Mouse (Mus musculus) stomach, embryonic 16.5 days (tissue): Measurements from ENCODE around the gene Gpc6. TPM values are rescaled to one million over a fixed set of nuclear protein-coding genes. Genes with fewer than 3 reads are reported as not detected.

Source experiments
- ATAC-seq: fragments of 200-750 bp; cut with Nextera tagmentation; 2 replicates; pipeline ENCODE4 v1.8.0; 2017; ENCODE audit warnings: moderate number of reproducible peaks, moderate TSS enrichment; ENCODE audit not compliant: insufficient read depth, low FRiP score
- H3K27ac ChIP-seq: fragments of 300-500 bp; sonication (generic); 2 replicates; pipeline ENCODE4 v1.5.1; 2014; ENCODE audit warnings: low read length
- H3K27me3 ChIP-seq: fragments of 300-500 bp; sonication (generic); 2 replicates; pipeline ENCODE4 v1.6.1; 2014; ENCODE audit warnings: low read length, control low read depth, mixed read lengths; ENCODE audit not compliant: control insufficient read depth, insufficient read depth
- H3K36me3 ChIP-seq: fragments of 300-500 bp; sonication (generic); 2 replicates; pipeline ENCODE4 v1.6.1; 2014; ENCODE audit warnings: low read length; ENCODE audit not compliant: control insufficient read depth, insufficient read depth
- H3K4me1 ChIP-seq: fragments of 300-500 bp; sonication (generic); 2 replicates; pipeline ENCODE4 v1.6.1; 2014; ENCODE audit warnings: low read length, control low read depth, mixed read lengths; ENCODE audit not compliant: control insufficient read depth, insufficient read depth
- H3K4me2 ChIP-seq: fragments of 300-500 bp; sonication (generic); 2 replicates; pipeline ENCODE4 v1.6.1; 2014; ENCODE audit warnings: low read depth, low read length, mixed read lengths
- H3K4me3 ChIP-seq: fragments of 300-500 bp; sonication (generic); replicated peaks from 2 replicates; pipeline ENCODE4 v1.5.1; 2014; ENCODE audit warnings: mild to moderate bottlenecking, low read length
- H3K9ac ChIP-seq: fragments of 300-500 bp; sonication (generic); 2 replicates; pipeline ENCODE4 v1.6.1; 2014; ENCODE audit warnings: low read length
- H3K9me3 ChIP-seq: fragments of 300-500 bp; sonication (generic); replicated peaks from 2 replicates; pipeline ENCODE4 v1.6.1; 2016; ENCODE audit warnings: low read length, control low read depth; ENCODE audit not compliant: control insufficient read depth
- WGBS: fragments of 180-500 bp; shearing (Covaris S2); extraction: QIAGEN DNeasy Blood & Tissue Kit; methylation state at CpG from one replicate; pipeline ENCODE4 v1.1.7; 2014; 5-methylcytosine and 5-hydroxymethylcytosine counted together
- polyA plus RNA-seq: library from polyadenylated mRNA; unstranded; fragments of >200 nt; fragmentation: Nextera tagmentation; extraction: Ambion mirVana; gene quantifications from 2 replicates; pipeline ENCODE4 v1.2.1, GENCODE M21; 2015

The Gpc6 gene
- polyA plus RNA-seq, 1 experiment from 2014 or later = 46.7 TPM

DNA sequence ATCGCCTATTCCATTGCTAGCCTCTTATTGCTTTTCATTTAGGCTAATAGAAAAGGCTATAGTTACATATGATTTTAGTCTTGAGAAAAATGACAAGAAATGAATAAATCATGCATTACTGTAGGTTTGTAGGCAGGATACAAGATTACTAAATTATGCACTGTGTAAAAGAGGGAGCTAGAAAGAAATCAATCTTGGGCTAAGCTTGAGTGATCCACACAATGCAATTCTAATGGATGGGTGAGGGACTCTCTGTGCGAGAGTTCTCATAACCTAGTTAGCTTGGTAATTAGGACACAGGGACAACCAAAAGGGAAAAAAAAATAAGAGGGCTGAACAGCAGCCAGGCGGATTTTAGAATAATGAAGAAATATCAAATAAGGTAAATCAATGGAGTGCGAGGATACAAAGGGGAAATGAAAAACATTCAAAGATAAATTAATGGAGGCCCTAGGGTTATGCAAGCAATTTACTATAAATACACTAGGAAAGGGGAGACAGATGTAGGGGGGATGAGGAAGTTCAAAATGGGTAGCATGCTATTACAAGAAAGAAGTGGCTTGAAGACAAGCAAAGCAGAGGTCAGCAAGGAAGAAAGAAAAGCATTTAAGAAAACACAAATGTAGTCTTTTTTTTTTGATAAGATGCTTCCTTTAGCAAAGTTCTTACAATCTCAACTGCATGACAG lies 835.9 kb downstream of the Gpc6 start:
- no peak overlapping the region for H3K27ac ChIP-seq
- no peak overlapping the region for H3K4me2 ChIP-seq
- no peaks in the 10 kb centered on the region for H3K4me1 ChIP-seq
- H3K36me3 ChIP-seq = no peaks in the 10 kb centered on the region
- WGBS = 62% methylated on average over 4 of the region's 4 CpGs
- H3K4me3 ChIP-seq = no peak overlapping the region
- no peak for ATAC-seq
- H3K9ac ChIP-seq = no peak overlapping the region
- no peaks in the 10 kb centered on the region for H3K9me3 ChIP-seq
- H3K27me3 ChIP-seq = no peaks in the 10 kb centered on the region

DNA sequence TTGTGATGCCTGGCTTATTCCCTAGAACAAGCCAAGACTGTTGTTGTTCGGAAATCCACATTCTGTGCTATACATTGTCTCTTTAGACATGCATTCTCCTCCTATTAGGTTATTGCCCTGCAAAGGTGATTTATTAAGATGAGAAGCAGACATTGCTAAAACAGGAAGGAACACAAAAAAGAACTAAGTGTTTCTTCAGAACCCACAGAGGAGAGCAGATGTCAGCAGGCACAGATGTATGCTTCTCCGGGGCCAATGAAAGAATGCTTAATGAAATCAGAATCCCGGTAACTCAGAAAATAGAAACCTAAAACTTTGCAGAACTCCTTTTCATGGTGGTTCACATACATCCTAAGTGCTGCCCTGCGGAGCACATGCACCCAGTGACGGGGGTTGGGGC lies 837.8 kb downstream of the Gpc6 start:
- H3K9ac ChIP-seq = no peak overlapping the region
- 78% methylated on average over 5 of the region's 5 CpGs for WGBS
- no peaks in the 10 kb centered on the region for H3K36me3 ChIP-seq
- H3K4me3 ChIP-seq = no peak overlapping the region
- no peak overlapping the region for H3K4me2 ChIP-seq
- no peak for ATAC-seq
- H3K27ac ChIP-seq = no peak overlapping the region
- 0 out of 2 replicates have a peak, but pooled peaks cover 2% of the 10 kb centered on the region for H3K4me1 ChIP-seq
- H3K27me3 ChIP-seq = no peaks in the 10 kb centered on the region
- no peaks in the 10 kb centered on the region for H3K9me3 ChIP-seq

- Histone ChIP-seq H3K36me3 (no peaks in the 10 kb centered on the region), H3K4me2 (no peak overlapping the region), H3K27me3 (no peaks in the 10 kb centered on the region), H3K9me3 (no peaks in the 10 kb centered on the region), H3K4me1 (0 out of 2 replicates have a peak, but pooled peaks cover 2% of the 10 kb centered on the region), H3K9ac (no peak overlapping the region), H3K27ac (no peak overlapping the region), H3K4me3 (no peak overlapping the region)
- ATAC-seq = no peak
- 50% methylated on average over 4 of the region's 4 CpGs for WGBS
These were observed 842.7 kb downstream of the Gpc6 start for GRCm38 (mm10) chr14:117767861-117768260.

- no peaks in the 10 kb centered on the region for H3K27me3 ChIP-seq
- H3K36me3 ChIP-seq = no peaks in the 10 kb centered on the region
- H3K4me1 ChIP-seq = 0 out of 2 replicates have a peak, but pooled peaks cover 2% of the 10 kb centered on the region
- no peak overlapping the region for H3K4me2 ChIP-seq
- H3K9me3 ChIP-seq = no peaks in the 10 kb centered on the region
- no peak overlapping the region for H3K27ac ChIP-seq
- H3K9ac ChIP-seq = no peak overlapping the region
- H3K4me3 ChIP-seq = no peak overlapping the region
- 79% methylated on average over 7 of the region's 7 CpGs for WGBS
- no peak for ATAC-seq
These were observed 843.6 kb downstream of the Gpc6 start for GRCm38 (mm10) chr14:117768697-117769096.

GRCm38 (mm10) chr14:117773373-117773772 lies 848.3 kb downstream of the Gpc6 start:
- Histone ChIP-seq H3K9me3 (no peaks in the 10 kb centered on the region), H3K4me1 (no peaks in the 10 kb centered on the region), H3K9ac (no peak overlapping the region), H3K36me3 (no peaks in the 10 kb centered on the region), H3K27ac (no peak overlapping the region), H3K4me3 (no peak overlapping the region), H3K27me3 (no peaks in the 10 kb centered on the region), H3K4me2 (no peak overlapping the region)
- ATAC-seq = no peak
- 90% methylated on average over 2 of the region's 2 CpGs for WGBS

- WGBS = 80% methylated on average over 13 of the region's 13 CpGs
These were observed 852.9 kb downstream of the Gpc6 start for GRCm38 (mm10) chr14:117777866-117778500.

DNA sequence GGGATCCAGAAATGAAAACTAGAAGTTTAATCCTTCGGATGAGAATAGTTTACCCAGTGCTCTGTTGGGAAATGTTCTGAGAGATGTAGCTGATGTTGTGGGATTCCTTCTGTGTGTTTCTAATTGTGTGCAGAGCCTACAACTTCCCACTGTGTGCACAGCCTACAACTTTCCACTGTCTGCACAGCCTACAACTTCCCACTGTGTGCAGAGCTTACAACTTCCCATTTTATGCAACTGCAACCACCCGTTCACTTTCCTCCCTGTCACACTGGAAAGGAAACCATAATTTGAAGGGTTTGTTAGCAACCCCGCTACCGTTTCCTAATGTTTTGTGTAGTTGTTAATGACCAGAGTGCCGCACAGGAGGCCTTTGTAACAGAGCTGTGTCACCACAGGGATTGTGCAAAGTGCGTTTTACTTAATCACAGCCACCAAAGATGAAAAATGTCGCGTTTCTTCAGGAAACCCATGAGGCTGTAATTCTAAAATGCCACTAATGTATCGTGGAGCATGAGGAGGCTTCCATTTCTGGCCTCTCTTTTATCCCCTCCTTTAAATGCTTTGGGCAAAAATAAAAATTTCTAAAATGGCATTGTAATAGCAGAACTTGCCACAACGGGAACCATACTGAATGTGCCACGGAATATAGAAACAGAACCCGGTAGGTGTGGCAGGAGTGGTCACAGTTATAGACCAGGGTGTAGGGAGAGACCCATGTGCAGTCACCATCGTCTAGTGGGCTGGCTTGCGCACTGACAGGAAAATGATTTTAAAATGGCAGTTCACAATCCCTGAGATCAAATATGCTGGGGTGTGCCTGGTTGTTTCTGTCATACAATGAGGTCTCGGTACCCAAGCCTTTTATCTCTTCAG lies 853.7 kb downstream of the Gpc6 start:
- H3K4me2 ChIP-seq = no peak overlapping the region
- H3K4me1 ChIP-seq = no peaks in the 10 kb centered on the region
- no peaks in the 10 kb centered on the region for H3K9me3 ChIP-seq
- H3K27ac ChIP-seq = no peak overlapping the region
- H3K27me3 ChIP-seq = no peaks in the 10 kb centered on the region
- ATAC-seq = no peak
- no peaks in the 10 kb centered on the region for H3K36me3 ChIP-seq
- 77% methylated on average over 15 of the region's 15 CpGs for WGBS
- no peak overlapping the region for H3K4me3 ChIP-seq
- H3K9ac ChIP-seq = no peak overlapping the region

More at GRCm38 (mm10) chr14:117777866-117778500, 852.9 kb downstream of the Gpc6 start:
- Histone ChIP-seq H3K9ac (no peak overlapping the region), H3K36me3 (no peaks in the 10 kb centered on the region), H3K27me3 (no peaks in the 10 kb centered on the region), H3K4me1 (no peaks in the 10 kb centered on the region), H3K4me3 (no peak overlapping the region), H3K4me2 (no peak overlapping the region), H3K27ac (no peak overlapping the region), H3K9me3 (no peaks in the 10 kb centered on the region)
- no peak for ATAC-seq

DNA sequence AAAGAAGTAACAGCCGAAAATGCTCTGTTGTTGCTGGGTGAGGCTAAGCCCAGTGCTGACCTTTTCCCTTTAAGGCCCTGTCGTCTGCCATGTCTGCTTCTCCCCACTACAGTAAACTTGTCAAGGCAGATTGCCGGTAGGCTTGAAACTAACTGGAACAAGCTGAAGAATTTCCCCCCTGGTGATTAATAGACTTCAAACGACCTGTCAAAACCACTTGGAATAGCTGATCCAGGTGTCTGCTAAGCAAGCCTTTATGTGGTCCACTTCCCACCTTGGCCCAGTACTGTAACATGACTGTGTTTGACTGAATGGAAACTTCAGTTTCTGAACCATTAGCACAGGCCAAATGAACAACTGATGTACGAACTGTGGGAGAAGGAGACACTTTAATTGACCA lies 856.6 kb downstream of the Gpc6 start:
- Histone ChIP-seq H3K27ac (no peak overlapping the region), H3K4me1 (no peaks in the 10 kb centered on the region), H3K27me3 (no peaks in the 10 kb centered on the region), H3K36me3 (no peaks in the 10 kb centered on the region), H3K4me3 (no peak overlapping the region), H3K9me3 (no peaks in the 10 kb centered on the region), H3K4me2 (no peak overlapping the region), H3K9ac (no peak overlapping the region)
- no peak for ATAC-seq
- 47% methylated on average over 5 of the region's 5 CpGs for WGBS
